Mouse (Mus musculus) cerebellum, adult 11-12 months (tissue): Measurements from ENCODE around the gene Dnttip1.

Experiments used
- DNase-seq: peaks from one replicate; pipeline ENCODE4 v3.0.0; 2022

Gene Dnttip1

GRCm38 (mm10) chr2:164806614-164807013 lies 60.8 kb downstream of the Dnttip1 start:
- no peak for DNase-seq

DNA sequence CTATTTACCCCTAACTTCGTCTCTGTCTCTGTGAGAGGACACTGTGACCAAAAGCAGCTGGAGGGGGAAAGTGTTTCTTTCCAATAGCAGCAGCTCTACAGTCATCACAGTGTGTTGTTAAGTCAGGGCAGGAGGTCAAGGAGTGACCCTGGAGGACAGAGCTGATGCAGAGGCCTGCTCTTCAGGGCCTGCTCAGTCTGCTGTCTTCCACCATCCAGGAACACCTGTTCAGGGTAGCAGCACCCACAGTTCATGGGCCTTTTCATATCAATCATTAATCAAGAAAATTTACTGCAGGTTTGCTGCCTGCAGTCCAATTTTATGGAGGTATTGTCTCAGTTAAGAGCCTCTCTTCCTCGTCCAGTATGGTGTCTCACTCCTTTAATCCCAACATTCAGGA lies 67.8 kb downstream of the Dnttip1 start:
- no peak for DNase-seq

DNA sequence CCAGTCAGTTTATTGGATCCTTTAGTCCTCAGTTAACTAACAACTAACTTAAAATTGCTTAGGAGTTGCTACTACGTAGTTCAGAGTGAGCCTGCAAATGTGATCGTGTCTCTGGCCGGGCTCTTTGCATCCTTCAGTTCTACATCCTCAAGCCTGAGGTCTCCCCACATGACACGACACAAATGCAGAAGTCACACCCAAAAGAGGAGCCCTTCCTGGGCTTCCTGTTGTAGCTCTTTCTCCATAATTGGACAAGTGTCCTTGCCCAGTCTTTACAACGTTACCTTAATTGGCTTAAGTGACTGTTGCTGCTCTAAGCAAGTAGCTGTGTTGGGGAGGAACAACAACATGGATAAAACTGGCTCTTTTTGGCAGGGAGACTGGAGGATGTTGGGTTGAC lies 69.6 kb downstream of the Dnttip1 start:
- DNase-seq = no peak

GRCm38 (mm10) chr2:164815821-164816220 lies 70.0 kb downstream of the Dnttip1 start:
- DNase-seq = no peak

DNA sequence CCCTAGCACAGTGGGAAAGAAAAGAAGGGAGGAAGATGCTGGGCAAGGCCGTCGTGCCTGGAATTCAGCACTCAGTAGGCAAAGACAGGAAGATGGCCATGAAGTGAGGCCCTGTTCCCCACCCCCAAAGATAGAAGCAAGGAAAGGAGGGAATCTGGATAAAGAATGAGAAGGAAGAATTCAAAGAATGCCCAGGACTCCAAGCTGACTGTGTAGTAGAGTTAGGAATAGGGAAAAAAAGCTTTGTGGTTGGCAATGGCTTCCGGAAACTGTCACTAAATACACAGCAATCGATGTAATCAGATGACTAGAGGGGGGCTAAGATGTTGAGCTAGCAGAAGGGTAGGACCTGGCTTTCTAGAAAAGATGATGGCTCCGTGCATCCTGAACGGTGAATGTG lies 71.4 kb downstream of the Dnttip1 start:
- DNase-seq = no peak

- DNase-seq = no peak
Observed at GRCm38 (mm10) chr2:164817703-164818102, 71.9 kb downstream of the Dnttip1 start.
